Mouse (Mus musculus): Measurements from ENCODE around the gene Slc6a16. TPM values are rescaled to one million over a fixed set of nuclear protein-coding genes. Genes with fewer than 3 reads are reported as not detected.

Slc6a16 gene
- not detected for polyA plus RNA-seq (2017; shearing (Covaris generic))

DNA sequence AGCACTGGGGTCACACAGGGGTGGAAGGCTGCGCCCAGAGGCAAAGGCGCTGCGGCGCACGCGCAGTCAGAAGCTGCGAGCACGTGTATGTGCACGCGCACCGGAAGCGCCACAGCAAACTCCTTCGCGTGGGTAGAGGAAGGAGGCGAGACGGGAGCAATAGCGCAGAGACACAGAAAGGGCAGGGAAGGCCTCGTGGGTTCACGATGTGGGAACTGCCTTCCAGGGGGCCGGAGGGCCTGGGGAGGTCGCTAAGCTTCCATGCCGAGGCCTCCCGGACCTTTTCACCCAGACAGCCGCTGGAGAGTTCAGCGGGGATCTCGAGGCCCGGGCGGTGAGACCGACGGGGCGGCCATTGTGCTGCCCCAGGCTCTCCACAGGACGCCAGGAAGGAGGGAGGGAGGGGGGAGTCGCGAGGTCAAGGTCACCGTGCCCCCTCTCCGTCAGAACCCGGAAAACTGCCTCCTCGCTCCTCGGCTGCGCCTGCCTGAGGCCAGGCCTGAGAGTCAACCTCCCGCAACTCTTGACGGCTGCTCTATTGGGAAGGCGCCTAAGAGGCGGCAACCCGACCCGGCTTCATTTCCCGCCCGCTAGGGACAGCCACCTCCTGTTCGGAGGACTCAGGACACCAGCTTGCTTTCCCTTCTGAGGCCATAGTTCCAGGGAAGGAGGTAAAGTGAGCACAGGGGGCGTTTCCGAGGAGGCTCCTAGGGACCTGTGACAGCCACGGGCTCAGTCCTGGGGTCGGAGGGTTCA, at the start of gene Slc6a16:
Gene Slc6a16, plus strand, starts transcription at position 453 of the 756 bp plus-strand sequence.

DNA sequence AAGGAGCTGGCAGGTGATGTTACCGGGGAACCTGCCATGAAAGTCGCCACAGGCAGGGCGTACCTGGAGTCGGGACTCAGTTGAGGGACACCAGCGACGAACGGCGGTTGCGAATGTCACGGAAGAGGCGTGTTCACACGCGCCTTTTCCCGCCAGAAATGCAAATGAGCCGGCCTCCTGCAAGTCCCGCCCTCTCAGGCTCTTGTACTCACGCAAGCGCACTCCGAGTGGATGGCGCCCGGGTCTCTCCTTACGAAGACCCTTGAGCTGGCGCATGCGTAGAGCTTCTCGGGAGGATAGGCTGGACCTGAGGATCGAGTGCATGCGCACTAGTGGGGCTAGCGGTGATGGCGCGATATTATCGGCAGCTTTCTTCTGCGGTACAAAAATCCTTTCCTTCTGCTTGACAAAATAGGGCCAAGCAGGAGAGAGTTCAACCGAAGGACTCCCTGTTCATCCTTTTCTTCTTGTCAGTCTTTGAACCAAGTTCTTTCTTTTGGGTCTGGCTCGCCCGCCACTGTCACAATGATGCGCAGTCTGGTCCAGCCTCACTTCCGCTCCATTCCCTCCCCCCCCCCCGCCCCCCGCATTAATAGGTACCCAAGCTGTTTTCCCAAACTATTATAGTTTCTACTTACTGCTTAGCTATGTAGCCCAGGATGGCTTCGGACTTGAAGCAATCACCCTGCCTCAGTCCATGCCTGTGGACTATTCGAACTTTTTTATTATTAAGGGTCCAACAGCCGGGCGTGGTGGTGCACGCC, 36.3 kb upstream of the Slc6a16 start, which contains the start of gene Ccdc155:
Gene Ccdc155, minus strand, starts transcription at position 513 of the 764 bp plus-strand sequence.

DNA sequence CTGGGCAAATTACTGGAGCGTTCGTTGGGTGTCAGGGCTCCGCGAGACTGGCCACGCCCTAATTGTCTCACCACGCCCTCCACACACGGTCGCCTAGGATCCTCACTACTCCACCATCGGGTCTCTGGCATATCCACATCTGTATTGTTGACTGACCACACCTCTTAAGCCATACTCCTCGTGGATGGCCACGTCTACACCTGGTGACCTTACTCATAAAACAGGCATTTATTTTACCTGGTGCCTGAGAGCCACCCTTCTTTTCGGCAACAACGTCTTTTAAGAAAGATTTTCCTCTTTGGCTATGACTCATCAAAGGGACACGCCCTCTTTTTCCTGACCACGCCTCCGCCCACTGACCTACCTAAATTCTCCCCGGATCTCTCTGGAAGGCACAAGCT, 29.0 kb upstream of the Slc6a16 start, which contains the start of gene Dkkl1:
Gene Dkkl1, minus strand, starts transcription at position 297 of the 401 bp plus-strand sequence.

DNA sequence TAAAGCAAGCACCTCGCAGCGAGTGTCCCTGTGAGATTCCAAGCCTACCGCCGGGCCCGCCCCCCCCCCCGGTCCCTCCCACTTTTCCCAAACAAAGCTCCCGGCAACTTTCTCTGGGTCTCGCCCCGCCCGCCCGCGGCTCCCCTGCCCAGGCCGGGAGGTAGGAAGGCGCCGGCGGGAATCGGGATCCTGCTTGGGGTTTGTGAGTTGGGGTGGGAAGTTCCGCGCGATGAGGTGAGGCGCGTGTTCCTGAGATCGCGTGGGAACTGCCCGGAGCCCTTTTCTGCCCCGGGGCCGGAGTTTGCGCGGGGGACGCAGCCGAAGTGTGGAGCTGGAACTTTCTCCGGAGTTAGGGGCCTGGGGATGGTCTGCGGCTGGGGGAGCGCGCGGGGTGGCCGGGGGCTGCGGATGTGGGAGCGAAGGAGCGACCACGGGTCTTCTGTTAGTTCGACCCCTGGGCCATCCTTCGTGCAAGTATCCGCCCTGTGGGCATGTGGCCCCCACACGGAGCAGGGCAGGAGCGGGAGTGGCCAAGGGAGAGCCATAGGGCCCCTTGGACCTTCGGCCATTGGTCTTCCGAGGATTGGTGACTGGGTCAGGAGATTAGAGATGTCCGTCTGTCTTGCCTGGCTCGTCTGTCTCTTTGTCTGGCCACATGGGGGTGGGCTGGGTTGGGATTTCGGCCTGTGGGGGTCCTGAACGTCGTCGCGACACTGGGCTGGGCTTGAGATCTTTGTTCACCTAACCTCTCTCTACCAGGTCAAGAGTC, 25.0 kb upstream of the Slc6a16 start, which contains the start of gene Tead2:
Gene Tead2, plus strand, starts transcription at position 81 of the 769 bp plus-strand sequence.

DNA sequence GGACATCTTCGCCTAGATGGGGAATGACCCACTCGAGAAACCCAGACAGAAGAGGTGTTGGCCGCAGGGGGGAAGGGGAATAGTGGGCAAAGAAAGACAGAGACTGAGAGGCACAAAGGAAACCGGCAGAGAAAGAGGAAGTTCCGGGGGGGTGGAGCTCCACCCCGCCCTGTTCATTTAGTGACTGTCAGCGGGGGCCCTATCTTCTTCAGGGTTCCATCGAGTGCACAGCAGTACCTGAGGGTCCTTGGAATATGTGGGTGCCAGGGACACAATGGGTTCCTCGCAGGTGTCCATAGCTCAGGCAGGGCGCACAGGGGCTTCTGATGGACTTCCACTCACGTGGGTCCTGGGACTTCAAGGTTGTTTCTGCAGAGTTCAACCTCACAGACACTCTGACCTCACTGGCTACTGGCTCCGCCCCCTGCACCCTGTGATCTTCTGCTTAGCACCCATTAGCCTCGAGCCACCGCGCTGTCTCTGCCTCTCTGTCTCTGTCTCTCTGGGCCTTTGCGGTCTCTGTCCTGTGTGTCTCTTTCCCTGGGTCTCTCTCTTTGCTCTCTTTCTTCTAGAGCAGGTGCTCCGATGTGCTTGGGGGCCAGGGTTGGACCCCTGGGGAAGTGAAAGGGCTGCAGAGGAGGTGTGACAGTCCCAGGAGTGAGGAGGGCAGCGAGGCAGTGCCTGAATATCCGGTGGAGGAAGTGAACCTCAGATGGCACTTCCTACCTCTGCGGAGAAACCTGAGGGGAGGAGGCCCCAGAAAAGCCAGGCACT, 2.0 kb upstream of the Slc6a16 start, which contains the start of gene Cd37:
Gene Cd37, minus strand, starts transcription at position 393 of the 774 bp plus-strand sequence.

DNA sequence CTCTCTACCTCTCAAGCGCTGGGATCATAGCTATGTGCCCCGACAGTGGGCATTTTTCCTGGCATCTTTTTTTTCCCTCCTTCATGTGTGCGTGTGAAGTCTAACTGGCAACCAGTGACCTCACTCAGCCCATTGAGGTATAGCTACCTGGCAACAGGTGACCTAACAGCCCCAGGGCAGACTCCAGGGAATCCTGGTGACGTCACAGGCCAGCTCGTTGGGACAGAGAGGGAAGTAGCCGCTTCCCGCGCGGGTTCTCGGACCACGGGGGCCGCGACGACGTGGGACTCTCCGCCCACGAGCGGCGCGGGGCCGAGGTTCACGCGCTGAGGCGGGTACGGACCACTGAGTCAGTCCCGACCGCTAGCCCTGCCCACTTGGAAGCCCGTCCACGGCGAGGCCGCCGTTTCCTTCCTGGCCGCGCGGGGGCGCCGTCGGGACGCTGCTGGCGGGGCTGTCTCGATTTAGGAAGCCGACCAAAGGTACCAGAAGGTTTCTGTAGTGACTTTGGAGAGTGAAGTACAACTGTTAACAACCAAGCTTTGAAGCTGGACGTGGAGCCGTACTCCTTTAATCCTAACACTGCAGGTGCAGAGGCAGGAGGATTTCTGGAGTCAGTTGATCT, 36.4 kb downstream of the Slc6a16 start, which contains the start of gene Slc6a21:
Gene Slc6a21, plus strand, starts transcription at position 378 of the 625 bp plus-strand sequence.

Other genes with a start within 250 kb of the Slc6a16 start
- 121 TPM for gene Irf3, start 243.4 kb upstream of the Slc6a16 start, polyA plus RNA-seq (2017; shearing (Covaris generic))
- 11.6 TPM for gene Bcl2l12, start 242.4 kb upstream of the Slc6a16 start, polyA plus RNA-seq (2017; shearing (Covaris generic))
- 24.6 TPM for gene Scaf1, start 224.7 kb upstream of the Slc6a16 start, polyA plus RNA-seq (2017; shearing (Covaris generic))
- 21.5 TPM for gene Rras, start 223.1 kb upstream of the Slc6a16 start, polyA plus RNA-seq (2017; shearing (Covaris generic))
- gene Prr12, start 188.2 kb upstream of the Slc6a16 start, polyA plus RNA-seq (2017; shearing (Covaris generic)): 2.0 TPM
- 85.4 TPM for gene Nosip, start 178.7 kb upstream of the Slc6a16 start, polyA plus RNA-seq (2017; shearing (Covaris generic))
- 1.2 TPM for gene Prrg2, start 178.4 kb upstream of the Slc6a16 start, polyA plus RNA-seq (2017; shearing (Covaris generic))
- gene Rcn3, start 148.9 kb upstream of the Slc6a16 start, polyA plus RNA-seq (2017; shearing (Covaris generic)): 4.0 TPM
- gene Fcgrt, start 137.2 kb upstream of the Slc6a16 start, polyA plus RNA-seq (2017; shearing (Covaris generic)): 5.7 TPM
- gene Rps11, start 116.6 kb upstream of the Slc6a16 start, polyA plus RNA-seq (2017; shearing (Covaris generic)): 1,926 TPM
- gene Rpl13a, start 112.3 kb upstream of the Slc6a16 start, polyA plus RNA-seq (2017; shearing (Covaris generic)): 3,339 TPM
- gene Gm45713, start 104.9 kb upstream of the Slc6a16 start, polyA plus RNA-seq (2017; shearing (Covaris generic)): not detected
- gene Flt3l, start 104.7 kb upstream of the Slc6a16 start, polyA plus RNA-seq (2017; shearing (Covaris generic)): 136 TPM
- gene Pih1d1, start 86.8 kb upstream of the Slc6a16 start, polyA plus RNA-seq (2017; shearing (Covaris generic)): 26.1 TPM
- gene Aldh16a1, start 86.5 kb upstream of the Slc6a16 start, polyA plus RNA-seq (2017; shearing (Covaris generic)): 34.3 TPM
- gene Slc17a7, start 77.1 kb upstream of the Slc6a16 start, polyA plus RNA-seq (2017; shearing (Covaris generic)): not detected
- gene Gfy, start 61.5 kb upstream of the Slc6a16 start, polyA plus RNA-seq (2017; shearing (Covaris generic)): not detected
- not detected for gene Pth2, start 60.1 kb upstream of the Slc6a16 start, polyA plus RNA-seq (2017; shearing (Covaris generic))
- gene Ccdc155, start 36.2 kb upstream of the Slc6a16 start, polyA plus RNA-seq (2017; shearing (Covaris generic)): not detected
- 32.1 TPM for gene Dkkl1, start 28.9 kb upstream of the Slc6a16 start, polyA plus RNA-seq (2017; shearing (Covaris generic))
- gene Tead2, start 25.3 kb upstream of the Slc6a16 start, polyA plus RNA-seq (2017; shearing (Covaris generic)): 1.2 TPM
- 391 TPM for gene Cd37, start 2.0 kb upstream of the Slc6a16 start, polyA plus RNA-seq (2017; shearing (Covaris generic))
- not detected for gene Slc6a21, start 36.4 kb downstream of the Slc6a16 start, polyA plus RNA-seq (2017; shearing (Covaris generic))
- gene Trpm4, start 92.7 kb downstream of the Slc6a16 start, polyA plus RNA-seq (2017; shearing (Covaris generic)): 5.3 TPM
- gene Hrc, start 94.2 kb downstream of the Slc6a16 start, polyA plus RNA-seq (2017; shearing (Covaris generic)): not detected
- gene Ppfia3, start 125.9 kb downstream of the Slc6a16 start, polyA plus RNA-seq (2017; shearing (Covaris generic)): 0.30 TPM
- not detected for gene Lin7b, start 129.5 kb downstream of the Slc6a16 start, polyA plus RNA-seq (2017; shearing (Covaris generic))
- 207 TPM for gene Snrnp70, start 154.7 kb downstream of the Slc6a16 start, polyA plus RNA-seq (2017; shearing (Covaris generic))
- gene Kcna7, start 164.6 kb downstream of the Slc6a16 start, polyA plus RNA-seq (2017; shearing (Covaris generic)): not detected
- 0.19 TPM for gene Ntf5, start 172.6 kb downstream of the Slc6a16 start, polyA plus RNA-seq (2017; shearing (Covaris generic))
- gene Lhb, start 179.7 kb downstream of the Slc6a16 start, polyA plus RNA-seq (2017; shearing (Covaris generic)): not detected
- gene Gys1, start 193.8 kb downstream of the Slc6a16 start, polyA plus RNA-seq (2017; shearing (Covaris generic)): 5.5 TPM
- gene Ruvbl2, start 197.0 kb downstream of the Slc6a16 start, polyA plus RNA-seq (2017; shearing (Covaris generic)): 32.9 TPM
- 2,431 TPM for gene Ftl1, start 218.8 kb downstream of the Slc6a16 start, polyA plus RNA-seq (2017; shearing (Covaris generic))
- 199 TPM for gene Bax, start 225.8 kb downstream of the Slc6a16 start, polyA plus RNA-seq (2017; shearing (Covaris generic))
- 2.3 TPM for gene Tulp2, start 240.8 kb downstream of the Slc6a16 start, polyA plus RNA-seq (2017; shearing (Covaris generic))
- not detected for gene Gm45808, start 245.7 kb downstream of the Slc6a16 start, polyA plus RNA-seq (2017; shearing (Covaris generic))
- gene Dhdh, start 247.7 kb downstream of the Slc6a16 start, polyA plus RNA-seq (2017; shearing (Covaris generic)): 0.60 TPM

Measured in effector memory CD4-positive, alpha-beta T cell, adult 5 months (primary cell).